Mouse (Mus musculus) forebrain, embryonic 15.5 days (tissue): ENCODE results near the gene Arhgap30. TPM values are rescaled to one million over a fixed set of nuclear protein-coding genes. Genes with fewer than 3 reads are reported as not detected.

Experiments used
- ATAC-seq: fragments of 200-750 bp; cut with Nextera tagmentation; replicated peaks from 2 replicates; pipeline ENCODE4 v1.8.0; 2017; ENCODE audit warnings: mild to moderate bottlenecking, moderate TSS enrichment, moderate library complexity
- H3K27ac ChIP-seq: fragments of 300-500 bp; sonication (generic); replicated peaks from 2 replicates; pipeline ENCODE4 v1.5.1; 2015; ENCODE audit warnings: mild to moderate bottlenecking, inconsistent platforms
- H3K27me3 ChIP-seq: fragments of 300-500 bp; sonication (generic); 2 replicates; pipeline ENCODE4 v1.6.1; 2015; ENCODE audit warnings: inconsistent platforms
- H3K36me3 ChIP-seq: fragments of 300-500 bp; sonication (generic); 2 replicates; pipeline ENCODE4 v1.6.1; 2015; ENCODE audit warnings: mild to moderate bottlenecking, inconsistent platforms
- H3K4me1 ChIP-seq: fragments of 300-500 bp; sonication (generic); 2 replicates; pipeline ENCODE4 v1.6.1; 2015; ENCODE audit warnings: inconsistent platforms
- H3K4me2 ChIP-seq: fragments of 300-500 bp; sonication (generic); replicated peaks from 2 replicates; pipeline ENCODE4 v1.6.1; 2015; ENCODE audit warnings: mild to moderate bottlenecking, inconsistent platforms
- H3K4me3 ChIP-seq: fragments of 300-500 bp; sonication (generic); 2 replicates; pipeline ENCODE4 v1.5.1; 2015; ENCODE audit warnings: mild to moderate bottlenecking, inconsistent platforms
- H3K9ac ChIP-seq: fragments of 300-500 bp; sonication (generic); replicated peaks from 2 replicates; pipeline ENCODE4 v1.6.1; 2015; ENCODE audit warnings: mild to moderate bottlenecking, inconsistent platforms
- H3K9me3 ChIP-seq: fragments of 300-500 bp; sonication (generic); 2 replicates; pipeline ENCODE4 v1.6.1; 2016; ENCODE audit warnings: inconsistent platforms
- WGBS: fragments of 180-500 bp; shearing (Covaris S2); methylation state at CpG from one replicate; pipeline ENCODE4 v1.1.7; 2015; ENCODE audit warnings: mixed read lengths; 5-methylcytosine and 5-hydroxymethylcytosine counted together
- polyA plus RNA-seq: library from polyadenylated mRNA; unstranded; fragments of >200 nt; fragmentation: Nextera tagmentation; extraction: Ambion mirVana; gene quantifications from 2 replicates; pipeline ENCODE4 v1.2.1, GENCODE M21; 2015

Gene Arhgap30
- polyA plus RNA-seq, 1 experiment from 2014 or later, result 0.71 TPM

DNA sequence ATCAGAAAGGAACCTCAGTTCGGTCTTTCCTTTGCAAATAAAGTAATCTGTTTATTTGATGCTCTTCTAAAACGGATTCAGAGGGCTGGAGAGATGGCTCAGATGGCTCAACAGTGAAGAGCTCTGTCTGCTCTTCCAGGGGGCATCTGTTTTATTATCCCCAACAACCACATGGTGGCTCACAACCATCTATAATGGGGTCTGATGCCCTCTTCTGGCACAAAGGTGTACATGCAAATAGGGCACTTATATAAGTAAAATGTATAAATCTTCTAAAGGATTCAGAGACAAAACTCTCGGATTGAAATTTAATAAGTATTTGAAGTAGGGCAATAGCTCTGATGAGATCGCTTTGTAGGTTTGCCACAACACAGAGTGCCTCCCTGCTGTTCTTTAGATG is 30.3 kb upstream of the Arhgap30 start:
- no peak overlapping the region; the same call in 1 of the 2 replicates for H3K27ac ChIP-seq
- H3K4me1 ChIP-seq, result peaks cover 18% of the 10 kb centered on the region
- H3K9me3 ChIP-seq, result peaks cover 3% of the 10 kb centered on the region; the same call in 1 of the 2 replicates
- H3K36me3 ChIP-seq, result peaks cover 15% of the 10 kb centered on the region
- H3K4me2 ChIP-seq, result no peak overlapping the region
- no peak overlapping the region for H3K9ac ChIP-seq
- no peaks in the 10 kb centered on the region for H3K27me3 ChIP-seq
- ATAC-seq, result no peak
- no peak overlapping the region for H3K4me3 ChIP-seq
- 74% methylated on average over 4 of the region's 4 CpGs for WGBS

DNA sequence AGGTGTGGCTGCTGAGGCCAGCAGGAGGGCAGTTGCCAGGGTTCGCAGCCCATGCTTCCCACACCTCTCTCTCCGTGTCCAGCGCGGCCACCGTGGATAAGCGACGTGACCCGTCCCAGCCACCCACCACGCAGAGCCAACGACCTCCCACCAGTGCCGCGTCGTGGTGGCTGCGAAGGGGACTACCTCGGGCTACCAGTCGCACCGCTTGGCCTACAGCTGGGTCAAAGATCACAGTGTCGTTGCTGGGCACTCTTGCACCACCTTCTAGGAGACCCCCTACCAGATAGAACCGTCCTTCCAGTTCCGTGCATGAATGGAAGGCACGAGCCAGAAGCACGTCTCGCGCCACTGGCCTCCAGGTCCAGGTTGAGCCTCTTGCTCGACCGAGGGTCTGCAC is 28.5 kb upstream of the Arhgap30 start:
- Histone ChIP-seq H3K27ac (peak overlapping the region; percentile 85), H3K9ac (peak overlapping the region; percentile 58), H3K36me3 (peaks cover 15% of the 10 kb centered on the region), H3K4me3 (peak overlapping the region; percentile 51), H3K4me1 (peaks cover 18% of the 10 kb centered on the region), H3K27me3 (no peaks in the 10 kb centered on the region), H3K9me3 (peaks cover 3% of the 10 kb centered on the region; the same call in 1 of the 2 replicates), H3K4me2 (peak overlapping the region; percentile 84)
- WGBS, result 3% methylated on average over 26 of the region's 26 CpGs
- no peak; the same call in 1 of the 2 replicates for ATAC-seq

DNA sequence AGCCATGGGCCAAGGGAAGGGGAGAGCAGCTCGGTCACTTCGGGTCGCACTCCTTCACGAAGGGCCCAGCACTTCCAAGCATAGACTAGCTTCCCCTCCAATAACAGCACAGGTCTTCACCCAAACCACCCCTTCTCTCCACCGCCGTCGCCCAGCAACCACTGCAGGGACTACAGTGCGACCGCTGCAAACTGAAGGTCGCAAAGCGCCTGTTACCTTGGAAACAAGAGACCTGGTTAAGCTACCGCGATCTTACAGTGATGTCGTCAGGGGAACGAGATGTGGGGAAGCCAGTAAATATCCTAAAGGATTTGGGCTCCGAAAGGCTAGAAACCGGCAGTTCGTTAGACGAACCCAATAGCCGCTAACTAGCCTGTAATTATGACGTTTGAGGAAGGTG is 28.1 kb upstream of the Arhgap30 start, which contains the start of gene Klhdc9:
TSS of gene Klhdc9 (minus strand) at position 143 of the 400 bp plus-strand sequence.
- peak within 1 kb of the TSS; percentile 51 for H3K4me3 ChIP-seq
- peak within 1 kb of the TSS; percentile 58 for H3K9ac ChIP-seq
- H3K27ac ChIP-seq, result peak within 1 kb of the TSS; percentile 85
- WGBS, result under 1% methylated on average over 21 of the region's 21 CpGs
- peaks cover 15% of the 10 kb centered on the region for H3K36me3 ChIP-seq
- peak within 1 kb of the TSS; percentile 84 for H3K4me2 ChIP-seq
- H3K4me1 ChIP-seq, result peaks cover 18% of the 10 kb centered on the region
- ATAC-seq, result peak; percentile 96
- H3K9me3 ChIP-seq, result peaks cover 3% of the 10 kb centered on the region; the same call in 1 of the 2 replicates
- no peaks in the 10 kb centered on the region for H3K27me3 ChIP-seq

DNA sequence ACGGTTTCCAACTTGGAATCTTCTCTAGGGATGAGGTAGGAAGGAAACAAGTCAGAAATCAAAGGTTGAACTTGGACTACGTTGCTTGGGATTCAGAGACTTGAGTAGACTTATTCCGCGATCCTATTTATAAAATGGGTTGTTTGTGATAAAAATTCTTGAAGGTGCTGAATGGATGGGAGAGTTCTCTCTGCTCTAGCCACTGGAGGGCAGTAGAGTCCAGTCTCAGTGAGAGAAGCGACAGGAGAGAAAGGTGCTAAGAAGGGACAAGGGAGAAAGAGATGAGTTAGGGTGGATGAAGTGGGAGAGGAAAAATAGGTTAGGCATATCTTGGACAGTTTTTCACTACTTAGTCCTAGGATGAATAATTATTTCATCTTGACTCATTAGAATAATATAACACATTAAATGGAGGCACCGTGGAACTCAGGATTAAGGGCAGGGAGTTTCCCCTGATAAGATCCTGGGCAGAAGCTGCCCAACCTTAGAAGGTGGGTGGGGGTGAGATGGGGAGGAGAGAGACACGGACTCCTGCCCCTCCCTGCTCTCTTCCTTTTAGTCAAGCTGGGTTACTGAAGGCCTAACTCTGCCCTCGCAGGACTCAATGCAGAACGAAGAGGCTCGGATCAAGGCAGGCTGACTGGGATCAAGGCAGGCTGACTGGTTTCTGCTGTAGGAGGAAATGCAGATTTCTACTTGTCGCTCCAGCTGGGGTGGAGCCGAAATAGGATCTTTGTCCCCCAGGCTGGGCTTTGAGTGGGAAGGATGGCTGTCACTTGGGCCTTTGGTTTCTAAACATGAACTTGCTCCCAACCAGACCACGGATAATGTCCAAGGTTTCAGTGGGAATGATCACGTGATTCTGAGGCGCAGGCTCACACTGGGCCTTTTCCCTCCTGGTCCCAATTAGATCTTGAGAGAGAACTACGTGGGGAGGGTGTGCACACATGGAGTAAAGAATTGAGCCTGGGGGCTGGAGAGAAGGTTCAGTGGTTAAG is 27.3 kb upstream of the Arhgap30 start:
- H3K36me3 ChIP-seq, result peaks cover 14% of the 10 kb centered on the region
- H3K27ac ChIP-seq, result peak overlapping the region; percentile 85
- peak; percentile 75 for ATAC-seq
- 36% methylated on average over 16 of the region's 16 CpGs for WGBS
- H3K4me3 ChIP-seq, result peak overlapping the region; percentile 51
- H3K4me2 ChIP-seq, result peak overlapping the region; percentile 84
- H3K9ac ChIP-seq, result peak overlapping the region; percentile 58
- peaks cover 3% of the 10 kb centered on the region; the same call in 1 of the 2 replicates for H3K9me3 ChIP-seq
- H3K4me1 ChIP-seq, result peaks cover 18% of the 10 kb centered on the region
- H3K27me3 ChIP-seq, result no peaks in the 10 kb centered on the region

DNA sequence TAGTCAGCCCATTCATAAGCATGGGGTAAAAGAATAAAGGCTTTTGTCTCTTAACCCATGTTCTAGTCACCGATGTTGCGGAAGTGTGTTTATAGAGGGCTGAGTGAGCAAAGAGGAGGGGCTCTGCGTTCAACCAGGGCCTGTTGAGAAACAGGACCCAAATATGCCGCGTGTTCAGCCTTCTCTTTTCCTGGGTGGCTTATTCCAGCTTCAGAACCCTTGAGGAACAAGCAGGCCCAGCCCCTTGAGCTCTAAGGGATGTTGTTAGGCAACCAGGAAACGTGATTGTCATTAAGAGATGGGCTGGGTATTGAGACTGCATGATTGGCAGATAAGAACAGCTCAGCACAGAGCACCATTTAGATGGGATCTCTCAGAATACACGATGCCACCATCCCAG is 22.8 kb upstream of the Arhgap30 start:
- 55% methylated on average over 7 of the region's 7 CpGs for WGBS
- no peaks in the 10 kb centered on the region for H3K36me3 ChIP-seq
- no peak overlapping the region for H3K4me2 ChIP-seq
- H3K9ac ChIP-seq, result no peak overlapping the region
- peaks cover 8% of the 10 kb centered on the region for H3K4me1 ChIP-seq
- H3K9me3 ChIP-seq, result no peaks in the 10 kb centered on the region
- no peaks in the 10 kb centered on the region for H3K27me3 ChIP-seq
- H3K4me3 ChIP-seq, result no peak overlapping the region
- H3K27ac ChIP-seq, result no peak overlapping the region
- ATAC-seq, result no peak

DNA sequence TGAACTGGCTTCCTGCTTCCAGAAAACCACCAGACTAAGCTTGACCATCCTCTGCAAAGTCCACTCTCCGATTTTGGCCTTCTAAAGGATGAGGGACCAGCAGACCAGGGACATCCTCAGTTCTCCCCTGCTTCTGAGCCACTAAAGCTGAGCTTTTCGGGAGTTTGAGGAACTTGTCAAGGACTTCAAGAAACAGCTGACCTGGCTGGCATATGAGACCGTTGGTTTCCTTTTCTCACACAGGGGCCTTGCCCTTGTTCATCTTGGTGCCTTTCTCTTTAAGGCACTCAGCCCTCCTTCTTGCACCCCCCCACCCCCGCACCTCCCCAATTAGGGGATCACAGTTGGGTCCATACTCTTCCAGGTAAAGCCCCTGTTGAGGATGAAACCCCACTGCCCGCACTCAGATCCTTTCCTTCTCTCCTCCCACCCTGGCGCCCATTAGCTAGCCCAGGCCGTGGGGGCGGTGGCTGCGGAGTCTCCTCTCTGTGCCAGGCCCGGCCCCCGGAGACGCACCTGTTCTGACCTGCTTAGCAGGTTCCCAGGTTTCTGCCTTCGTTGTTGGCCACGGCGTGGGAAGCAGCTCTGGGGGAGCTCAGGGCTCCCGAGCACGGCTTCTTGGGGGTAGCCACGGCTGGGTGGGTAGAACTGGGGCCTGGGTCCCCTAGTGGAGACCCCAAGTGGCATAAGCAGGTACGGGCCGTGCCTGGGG is 18.8 kb upstream of the Arhgap30 start, which contains the start of gene Nectin4:
TSS of gene Nectin4 (plus strand) at position 255 of the 712 bp plus-strand sequence.
- H3K27ac ChIP-seq, result no peak within 1 kb of the TSS

DNA sequence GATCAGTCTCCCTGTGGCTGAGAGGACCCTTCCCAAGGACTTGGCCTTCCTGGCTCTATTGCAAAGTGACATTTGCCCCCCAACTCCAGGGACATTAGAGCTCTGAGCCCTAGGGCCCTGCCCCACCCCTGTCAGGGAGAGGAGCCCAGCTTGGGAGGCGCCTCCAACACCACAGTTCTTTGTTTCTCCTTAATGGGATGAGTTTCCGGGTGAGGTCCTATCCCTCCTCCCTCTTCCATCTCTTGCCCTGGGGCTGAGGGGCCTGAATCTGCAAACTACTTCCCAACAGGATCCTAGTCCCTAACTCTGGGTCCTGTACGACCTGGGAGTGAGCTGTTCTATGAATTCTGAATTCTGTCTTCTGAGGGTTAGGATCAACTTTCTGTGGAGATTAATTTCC is 15.9 kb upstream of the Arhgap30 start:
- Histone ChIP-seq H3K36me3 (no peaks in the 10 kb centered on the region), H3K4me2 (no peak overlapping the region), H3K4me3 (no peak overlapping the region), H3K27ac (no peak overlapping the region), H3K9ac (no peak overlapping the region), H3K4me1 (no peaks in the 10 kb centered on the region), H3K9me3 (no peaks in the 10 kb centered on the region), H3K27me3 (no peaks in the 10 kb centered on the region)
- 45% methylated on average over 3 of the region's 3 CpGs for WGBS
- ATAC-seq, result no peak

More for the DNA sequence above, 18.8 kb upstream of the Arhgap30 start, which contains the start of gene Nectin4:
- Histone ChIP-seq H3K36me3 (no peaks in the 10 kb centered on the region), H3K4me2 (no peak within 1 kb of the TSS), H3K9ac (no peak within 1 kb of the TSS), H3K9me3 (no peaks in the 10 kb centered on the region), H3K27me3 (no peaks in the 10 kb centered on the region), H3K4me3 (no peak within 1 kb of the TSS), H3K4me1 (no peaks in the 10 kb centered on the region)
- ATAC-seq, result no peak
- 39% methylated on average over 20 of the region's 20 CpGs for WGBS

DNA sequence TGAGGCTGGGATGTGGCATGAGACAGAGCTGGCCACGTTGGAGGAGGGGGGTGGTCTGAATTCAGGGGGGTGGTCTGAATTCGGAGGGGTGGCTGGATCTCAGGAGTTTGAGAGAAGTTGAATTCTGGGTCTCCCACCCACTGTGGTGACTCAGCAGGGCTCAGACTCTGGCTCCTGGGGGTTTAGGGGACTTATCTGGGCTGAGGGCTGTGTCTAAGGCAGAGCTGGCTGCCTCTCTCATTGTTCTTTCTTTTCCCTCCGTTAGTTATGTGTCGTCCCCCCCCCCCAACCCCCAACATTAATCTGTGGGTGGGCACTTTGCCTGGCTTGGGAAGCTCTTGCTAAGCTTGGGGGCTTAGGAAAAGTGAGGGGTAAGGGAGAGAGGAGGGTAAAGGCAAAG is 14.8 kb upstream of the Arhgap30 start:
- no peak overlapping the region for H3K4me3 ChIP-seq
- no peak overlapping the region for H3K27ac ChIP-seq
- no peaks in the 10 kb centered on the region for H3K4me1 ChIP-seq
- no peaks in the 10 kb centered on the region for H3K9me3 ChIP-seq
- WGBS, result 2% methylated on average over 4 of the region's 4 CpGs
- no peaks in the 10 kb centered on the region for H3K27me3 ChIP-seq
- no peak overlapping the region for H3K9ac ChIP-seq
- H3K4me2 ChIP-seq, result no peak overlapping the region
- ATAC-seq, result no peak
- H3K36me3 ChIP-seq, result no peaks in the 10 kb centered on the region

DNA sequence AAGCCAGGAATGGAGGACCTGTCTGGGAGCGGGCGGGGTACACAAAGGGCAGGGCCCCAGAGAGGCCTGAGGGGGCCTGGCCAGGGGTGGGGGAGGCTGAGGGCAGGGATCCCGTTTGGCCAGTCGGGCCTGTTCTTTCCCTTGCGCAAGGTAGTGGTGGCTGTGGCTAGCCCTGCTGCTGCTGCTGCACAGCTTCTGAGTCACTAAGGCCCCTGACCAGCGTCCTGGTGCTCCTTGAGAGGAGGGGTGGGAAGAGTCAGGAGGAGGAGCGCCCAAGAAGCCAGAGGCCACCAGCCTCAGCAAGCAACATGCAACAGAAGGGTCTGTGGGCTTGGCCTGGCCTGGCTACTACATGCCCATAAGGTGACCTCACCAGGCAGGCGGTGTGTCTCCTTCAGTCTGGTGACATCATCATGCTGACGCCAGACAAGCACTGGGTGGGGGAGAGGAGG is 13.1 kb upstream of the Arhgap30 start:
- H3K36me3 ChIP-seq, result no peaks in the 10 kb centered on the region
- H3K4me1 ChIP-seq, result peaks cover 8% of the 10 kb centered on the region
- no peaks in the 10 kb centered on the region for H3K9me3 ChIP-seq
- H3K27me3 ChIP-seq, result 0 out of 2 replicates have a peak, but pooled peaks cover 8% of the 10 kb centered on the region
- H3K4me2 ChIP-seq, result no peak overlapping the region
- no peak overlapping the region for H3K9ac ChIP-seq
- WGBS, result 52% methylated on average over 9 of the region's 9 CpGs
- ATAC-seq, result no peak
- H3K27ac ChIP-seq, result no peak overlapping the region
- H3K4me3 ChIP-seq, result no peak overlapping the region

DNA sequence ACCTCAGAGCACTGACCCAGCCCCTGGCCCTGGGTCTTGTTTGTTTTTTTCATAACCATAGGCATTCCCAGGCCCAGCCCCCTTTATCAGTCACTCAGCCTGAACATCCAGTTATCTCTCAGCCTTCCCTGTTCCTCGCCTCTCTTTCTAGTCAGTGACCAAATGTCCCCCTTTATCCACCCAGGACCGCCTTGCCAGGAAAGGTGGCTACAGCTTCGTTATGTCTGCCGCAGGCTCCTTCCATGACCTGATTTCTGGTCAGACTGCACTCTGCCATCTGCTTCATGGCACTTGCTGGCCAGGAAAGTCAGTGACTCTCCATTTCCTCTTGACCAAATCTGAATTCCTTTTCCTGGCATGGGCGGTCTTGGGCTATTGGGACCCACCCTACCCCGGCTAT is 10.5 kb upstream of the Arhgap30 start:
- Histone ChIP-seq H3K9ac (no peak overlapping the region), H3K27ac (no peak overlapping the region), H3K27me3 (peaks cover 12% of the 10 kb centered on the region; the same call in 1 of the 2 replicates), H3K4me1 (peaks cover 8% of the 10 kb centered on the region), H3K36me3 (no peaks in the 10 kb centered on the region), H3K4me2 (no peak overlapping the region), H3K4me3 (no peak overlapping the region), H3K9me3 (no peaks in the 10 kb centered on the region)
- ATAC-seq, result no peak
- 88% methylated on average over 6 of the region's 6 CpGs for WGBS

DNA sequence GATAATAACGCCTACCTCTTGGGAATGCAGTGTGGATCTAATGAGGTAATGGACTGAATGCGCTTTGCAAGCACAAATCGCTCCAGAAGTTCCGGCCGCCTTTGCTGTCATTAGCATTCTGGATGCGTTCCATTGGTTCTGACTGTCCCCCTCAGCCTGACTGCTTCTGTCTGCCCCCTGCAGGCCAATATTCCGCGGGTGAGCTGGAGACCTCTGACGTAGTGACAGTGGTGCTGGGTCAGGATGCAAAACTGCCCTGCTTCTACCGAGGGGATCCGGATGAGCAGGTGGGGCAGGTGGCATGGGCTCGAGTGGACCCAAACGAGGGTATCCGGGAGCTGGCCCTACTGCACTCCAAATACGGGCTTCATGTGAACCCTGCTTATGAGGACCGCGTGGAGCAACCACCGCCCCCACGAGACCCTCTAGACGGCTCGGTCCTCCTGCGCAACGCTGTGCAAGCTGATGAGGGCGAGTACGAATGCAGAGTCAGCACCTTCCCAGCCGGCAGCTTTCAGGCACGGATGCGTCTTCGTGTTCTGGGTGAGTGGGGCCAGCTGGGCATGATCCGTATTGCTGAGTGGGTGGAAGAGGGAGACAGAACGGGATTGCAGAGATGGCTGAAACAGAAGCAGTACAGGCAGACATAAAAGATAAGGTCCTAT is 8.7 kb upstream of the Arhgap30 start:
- Histone ChIP-seq H3K9me3 (no peaks in the 10 kb centered on the region), H3K4me1 (peaks cover 8% of the 10 kb centered on the region), H3K36me3 (no peaks in the 10 kb centered on the region), H3K9ac (peak overlapping the region; percentile 24; the same call in 1 of the 2 replicates), H3K27me3 (peaks cover 12% of the 10 kb centered on the region; the same call in 1 of the 2 replicates), H3K4me3 (peak overlapping the region; percentile 34), H3K27ac (peak overlapping the region; percentile 44; the same call in 1 of the 2 replicates), H3K4me2 (peak overlapping the region; percentile 50)
- 3% methylated on average over 31 of the region's 31 CpGs for WGBS
- ATAC-seq, result peak; percentile 75
